Mouse (Mus musculus) liver, adult (tissue): Measurements from ENCODE around the gene Rnf111.

ENCODE experiments used
- GATA4 ChIP-seq: IDR thresholded peaks from 2 replicates; pipeline ENCODE4 v1.6.1; 2014; ENCODE audit warnings: mild to moderate bottlenecking, low read length; ENCODE audit not compliant: insufficient replicate concordance

Rnf111 gene

DNA sequence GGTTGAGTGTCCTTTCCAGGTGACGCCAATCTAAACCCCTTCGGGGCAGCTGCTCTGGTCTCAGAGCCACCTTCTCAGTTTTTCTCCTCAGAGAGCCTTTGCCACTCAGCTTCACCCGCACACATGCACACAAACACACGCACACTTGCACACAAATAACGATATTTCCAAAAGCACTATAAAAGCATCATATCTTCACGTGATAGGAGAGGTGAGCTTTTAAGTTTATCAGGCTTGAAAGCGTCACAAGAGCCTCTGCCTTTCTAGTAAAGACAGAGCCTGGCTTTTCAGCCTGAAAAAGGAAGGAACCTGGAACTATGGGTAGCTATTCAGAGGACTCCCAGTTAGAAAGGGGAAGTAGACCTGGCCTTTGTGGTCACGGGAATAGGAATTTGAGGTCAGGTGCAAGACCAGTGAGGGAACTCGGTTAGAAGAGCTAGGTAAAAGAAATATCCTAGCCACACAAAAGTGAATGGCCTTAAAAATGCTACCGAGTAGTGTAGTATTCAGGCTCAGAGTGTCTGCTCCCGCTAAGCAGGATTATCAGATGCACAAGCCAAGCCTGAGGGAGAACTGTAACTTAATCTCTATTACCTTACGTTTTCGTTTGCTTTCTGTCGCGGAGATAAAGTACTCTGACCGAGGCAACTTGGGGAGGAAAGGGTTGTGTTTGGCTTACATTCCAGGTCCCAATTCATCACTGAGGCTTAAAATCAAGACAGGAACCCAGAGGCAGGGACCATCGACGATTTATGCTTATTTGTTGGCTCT, 118.4 kb downstream of the Rnf111 start:
- no peak for TF ChIP-seq GATA4

DNA sequence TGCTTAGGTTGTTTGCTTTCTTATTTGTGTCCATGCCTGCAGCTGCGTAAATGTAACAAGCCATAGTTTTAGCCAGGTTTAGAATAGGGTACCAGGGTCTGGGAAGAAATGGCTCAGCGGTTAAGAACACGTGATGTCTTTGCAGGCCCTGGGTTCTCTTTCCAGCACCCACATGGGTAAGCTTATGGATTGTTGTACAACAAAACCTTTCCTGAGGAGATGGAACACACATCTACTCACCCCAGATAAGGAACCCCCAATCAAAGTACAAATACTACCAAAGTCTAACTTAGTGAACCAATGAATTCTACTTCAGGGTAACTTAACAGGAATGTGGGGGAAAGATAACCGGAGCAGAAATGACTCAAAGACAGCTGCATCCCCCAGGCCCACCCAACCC, 119.0 kb downstream of the Rnf111 start:
- TF ChIP-seq GATA4 = no peak

DNA sequence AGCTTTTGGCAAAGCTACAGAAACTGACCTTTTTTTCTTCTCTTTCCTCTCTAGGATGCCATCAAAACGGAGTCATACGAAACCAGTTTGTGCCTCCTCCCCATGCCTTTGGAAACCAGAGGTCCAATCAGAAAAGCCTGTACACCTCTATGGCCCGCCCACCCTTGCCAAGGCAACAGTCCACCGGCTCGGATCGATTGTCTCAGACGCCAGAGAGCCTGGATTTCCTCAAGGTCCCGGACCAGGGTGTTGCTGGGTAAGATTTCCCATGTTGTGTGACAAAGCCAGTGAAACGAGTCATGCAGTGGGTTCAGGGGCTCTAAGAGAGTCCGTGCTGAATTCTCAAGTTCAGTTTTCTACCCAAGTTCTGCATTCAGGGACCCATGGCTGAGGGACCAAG, 119.8 kb downstream of the Rnf111 start:
- TF ChIP-seq GATA4 = no peak

DNA sequence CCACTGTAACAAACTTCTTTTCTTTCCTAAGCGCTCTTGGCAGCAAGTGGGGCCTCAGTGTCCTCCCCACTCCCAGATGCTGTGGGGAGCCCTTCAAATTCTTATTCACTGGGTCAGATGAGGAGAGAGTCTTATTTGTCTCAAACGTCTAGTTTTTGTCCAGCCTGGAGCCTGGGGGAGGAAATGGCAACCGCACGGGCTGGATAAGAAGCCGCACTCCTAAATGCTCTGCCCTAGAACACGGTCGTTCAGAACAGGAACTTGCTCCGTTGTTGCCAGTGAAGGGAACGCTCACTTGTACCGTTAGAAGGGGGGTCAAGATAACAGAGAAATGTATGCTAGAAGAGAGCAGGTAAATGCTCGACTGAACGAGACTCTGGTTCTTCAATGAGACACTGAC, 121.4 kb downstream of the Rnf111 start:
- no peak for TF ChIP-seq GATA4

GRCm38 (mm10) chr9:70379502-70380467, 123.7 kb downstream of the Rnf111 start:
- no peak for TF ChIP-seq GATA4
